27 mouse cellular contexts compared by ENCODE assay signal in the genomic region with DNA sequence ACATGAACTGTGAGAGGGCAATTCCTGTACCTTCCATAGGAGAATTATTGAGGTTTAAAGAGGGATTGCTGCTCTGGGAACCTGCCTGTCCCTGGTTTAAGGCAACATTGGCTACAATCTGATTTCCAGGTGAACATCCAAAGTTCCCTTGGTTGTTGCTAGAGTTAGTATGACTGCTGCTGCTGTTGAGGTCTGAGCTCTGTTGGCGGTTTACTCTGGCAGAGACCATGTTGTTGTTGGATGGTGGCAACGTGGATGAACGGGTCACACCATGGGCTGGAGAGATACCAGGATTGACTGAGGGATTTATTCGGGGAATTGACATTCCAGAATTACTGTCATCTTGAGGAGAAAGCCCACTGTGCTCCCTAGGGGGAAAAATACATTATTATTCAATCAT.
"Had no signal": no experiment of that assay in that cellular context is flagged by ENCODE, and none has a peak within 500 bp of the region (broad histone marks: within the 10 kb centered on the region; RNA-seq: fewer than 3 reads in every experiment).

No protein-coding gene starts in this region.

- H3K4me3 ChIP-seq: heart, embryonic 10.5 days; heart, embryonic 12.5 days; heart, embryonic 13.5 days; heart, embryonic 15.5 days; hindbrain, embryonic 10.5 days; hindbrain, embryonic 12.5 days; hindbrain, embryonic 13.5 days; hindbrain, embryonic 15.5 days; intestine, embryonic 15.5 days; kidney, embryonic 15.5 days; left cerebral cortex, adult 2 months had no signal

- H3K27ac ChIP-seq: heart, embryonic 10.5 days; heart, embryonic 13.5 days; heart, embryonic 15.5 days; hindbrain, embryonic 10.5 days; hindbrain, embryonic 12.5 days; hindbrain, embryonic 13.5 days; hindbrain, embryonic 14.5 days; hindbrain, embryonic 15.5 days; hindbrain, postnatal 0 days; intestine, embryonic 15.5 days; kidney, embryonic 15.5 days; kidney, postnatal 0 days; left cerebral cortex, adult 2 months had no signal

- DNase-seq: heart, postnatal 36 days; heart, postnatal 4 days; kidney, adult 11 months; kidney, adult 18-20 months; kidney, adult 2 months; kidney, adult 8-10 months; kidney, adult 9 months; kidney, postnatal 10 days; kidney, postnatal 14 days; kidney, postnatal 25 days; kidney, postnatal 36 days; kidney, postnatal 4 days; layer of hippocampus, adult 9-11 months had no signal
